Mouse (Mus musculus) adrenal gland, adult 18-20 months (tissue): ENCODE results near the gene Fam160a1. TPM values are rescaled to one million over a fixed set of nuclear protein-coding genes. Genes with fewer than 3 reads are reported as not detected.

Source experiments
- DNase-seq, 2 experiments: peaks; one replicate each; pipeline ENCODE4 v3.0.0; 2021 to 2022; ENCODE audit warnings: low spot score in 2 of 2
- total RNA-seq, 2 experiments: library from RNA; stranded (reverse); gene quantifications; 1 replicate in 1 of 2; 2 replicates in 1 of 2; pipeline ENCODE4 v1.2.3; 2021

The Fam160a1 gene
- total RNA-seq, 2 experiments from 2014 or later: 6.8 to 7.2 TPM

DNA sequence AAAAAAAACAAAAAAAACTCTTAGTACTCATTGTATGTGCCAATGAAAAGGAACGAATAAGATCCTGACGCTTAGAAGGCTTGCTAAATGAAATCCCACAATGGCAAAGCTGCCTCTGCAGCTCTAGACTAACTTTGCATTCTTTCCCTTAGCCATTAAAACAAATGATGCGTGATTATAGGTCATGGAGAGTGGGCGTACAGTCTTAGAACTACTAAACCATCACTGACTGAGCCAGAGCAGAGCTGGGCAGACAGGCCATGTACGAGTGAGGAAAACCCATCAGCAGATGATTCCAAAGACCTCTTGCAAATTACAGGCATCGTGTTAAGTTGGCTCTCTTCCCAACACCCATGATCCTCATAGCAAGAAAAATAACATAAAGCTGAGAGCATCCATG, 10.7 kb upstream of the Fam160a1 start:
- no peak for DNase-seq

DNA sequence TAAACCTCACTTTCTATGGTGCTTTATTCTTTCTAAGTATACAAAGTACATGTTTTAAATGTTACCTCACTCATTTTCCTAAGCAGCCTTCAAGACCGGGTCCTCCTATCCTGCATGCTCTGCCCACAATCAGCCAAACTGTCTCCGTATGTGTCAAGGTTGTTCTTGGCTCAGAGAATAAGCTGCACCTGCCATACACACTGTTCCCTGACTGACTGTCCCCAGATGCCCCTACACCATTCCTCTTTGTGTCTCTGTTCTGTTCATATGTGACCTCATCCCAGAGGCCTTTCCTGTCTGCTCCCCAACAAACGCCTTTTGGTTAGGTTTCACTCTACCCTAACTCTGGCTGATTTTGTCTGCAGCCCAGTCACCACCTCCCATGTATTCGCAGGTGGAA, 10.2 kb upstream of the Fam160a1 start:
- no peak for DNase-seq

GRCm38 (mm10) chr3:85820839-85821548, 3.9 kb upstream of the Fam160a1 start:
- DNase-seq: no peak

DNA sequence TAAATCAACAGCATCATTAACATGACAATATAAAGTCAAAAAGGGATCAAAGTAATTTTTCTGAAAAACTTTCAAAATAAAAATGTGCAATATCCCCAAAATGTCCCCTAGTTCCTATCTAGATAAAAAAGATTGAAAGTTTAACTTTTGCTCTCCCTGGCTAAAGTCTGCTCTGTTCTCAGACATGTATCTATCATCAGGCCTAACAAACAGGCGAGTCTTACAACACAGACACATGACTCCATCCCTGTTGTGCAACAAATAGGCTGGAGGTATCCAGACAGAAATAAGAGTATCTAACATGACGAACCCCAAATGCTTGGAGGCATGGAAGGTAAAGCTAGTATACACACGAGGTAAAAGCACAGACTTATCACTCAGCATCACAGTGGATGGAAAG, 2.2 kb upstream of the Fam160a1 start:
- DNase-seq: no peak

GRCm38 (mm10) chr3:85814241-85814640, 2.9 kb downstream of the Fam160a1 start:
- DNase-seq: peak; percentile 37 to 46

DNA sequence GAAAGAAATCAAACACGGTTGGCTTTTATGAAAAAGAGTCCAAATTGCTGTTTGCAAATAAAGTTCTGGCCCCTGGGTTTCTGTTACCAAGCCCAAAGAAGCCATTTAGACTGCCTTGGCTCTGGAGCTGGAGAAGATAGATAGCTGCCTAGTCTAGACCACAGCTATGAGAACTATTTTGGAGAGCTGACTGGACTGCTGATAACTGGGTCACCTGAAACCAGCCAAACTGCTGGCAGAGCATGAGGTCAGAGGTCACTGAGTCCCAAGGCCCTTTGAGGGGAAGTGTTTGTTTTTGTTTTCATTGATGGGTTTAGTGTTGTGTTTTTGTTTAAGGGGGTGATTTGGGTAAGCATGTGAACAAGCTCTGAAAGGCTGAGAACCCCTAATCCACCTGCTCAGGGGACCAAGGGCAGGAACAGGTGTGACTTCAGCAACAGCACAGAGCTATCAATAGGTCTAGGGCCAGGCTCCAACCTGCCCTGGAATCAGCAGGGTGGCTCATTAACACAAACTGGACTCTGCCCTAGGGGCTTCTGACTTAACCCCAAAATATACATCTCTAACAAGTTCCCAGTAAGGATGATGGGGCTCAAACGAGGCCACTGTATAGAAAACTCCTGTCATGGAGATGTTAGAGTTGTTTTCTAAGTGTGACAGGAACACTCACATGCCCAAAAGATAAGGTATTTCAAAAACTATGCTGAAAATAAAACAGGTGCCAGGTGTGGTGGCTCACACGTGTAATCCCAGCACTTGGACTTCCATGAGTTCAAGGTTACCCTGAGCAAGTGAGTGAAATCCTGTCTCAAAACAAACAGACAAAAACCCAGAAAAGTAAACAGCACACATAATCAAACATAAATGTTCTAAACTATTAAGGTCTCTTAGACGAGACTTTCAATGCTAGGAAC, 3.7 kb downstream of the Fam160a1 start:
- DNase-seq: no peak

GRCm38 (mm10) chr3:85812010-85812409, 5.1 kb downstream of the Fam160a1 start:
- no peak for DNase-seq

DNA sequence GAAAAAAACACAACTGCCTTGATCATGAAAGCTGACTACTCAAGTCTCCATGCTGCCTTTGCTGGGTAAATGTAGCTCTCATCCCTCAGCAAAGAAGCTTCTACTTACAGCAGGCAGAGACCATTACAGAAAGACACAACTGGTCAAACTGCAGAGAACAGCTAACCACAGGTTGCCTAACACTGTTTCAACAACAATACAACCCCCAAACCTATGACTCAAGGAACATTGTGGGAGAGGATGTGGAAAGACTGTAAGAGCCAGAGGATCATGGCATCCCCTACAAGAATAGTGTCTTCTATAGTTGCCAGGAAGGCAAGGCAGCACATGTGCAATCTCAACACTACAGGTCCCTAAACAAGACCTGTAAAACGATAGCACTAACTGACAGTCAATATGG, 23.9 kb downstream of the Fam160a1 start:
- no peak for DNase-seq

GRCm38 (mm10) chr3:85789748-85790147, 27.3 kb downstream of the Fam160a1 start:
- no peak for DNase-seq

DNA sequence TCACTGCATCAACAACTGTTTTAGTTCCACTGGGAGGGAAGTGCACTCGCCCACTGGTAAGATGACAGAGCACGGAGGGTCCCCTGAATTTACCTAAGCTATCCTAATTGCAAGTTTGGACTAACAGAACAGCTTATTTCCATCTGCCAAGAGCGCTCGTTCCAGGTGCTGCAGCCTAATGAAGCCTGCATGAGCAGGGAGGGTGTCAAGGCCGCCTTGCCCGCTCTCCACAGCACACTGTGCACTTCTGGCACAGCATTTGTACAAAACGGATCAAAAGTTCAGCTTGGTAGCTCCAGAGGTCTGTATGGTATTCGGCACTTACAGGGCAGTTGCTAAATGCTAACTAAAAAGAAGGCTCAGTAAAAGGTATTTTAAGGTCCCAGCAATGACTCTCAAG, 30.6 kb downstream of the Fam160a1 start:
- DNase-seq: no peak

DNA sequence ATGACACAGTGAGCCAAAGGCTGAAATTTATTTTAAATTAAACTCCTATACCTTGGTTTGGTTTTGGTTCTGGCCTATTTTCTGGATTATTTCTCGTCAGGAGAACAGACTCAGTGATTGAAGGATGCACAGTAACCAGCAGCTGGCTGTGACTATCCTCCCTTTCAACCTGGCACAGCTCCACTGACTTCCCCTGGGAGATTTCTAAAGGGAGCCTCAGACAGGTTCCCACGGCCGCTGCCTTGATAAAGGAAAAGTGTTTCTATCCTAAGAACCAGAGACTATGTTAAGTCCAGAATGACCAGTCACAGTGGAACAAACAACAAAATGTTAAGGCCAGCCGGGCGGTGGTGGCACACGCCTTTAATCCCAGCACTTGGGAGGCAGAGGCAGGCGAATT, 36.2 kb downstream of the Fam160a1 start:
- DNase-seq: no peak

GRCm38 (mm10) chr3:85780332-85780731, 36.8 kb downstream of the Fam160a1 start:
- no peak for DNase-seq

- no peak for DNase-seq
These were observed 39.2 kb downstream of the Fam160a1 start for GRCm38 (mm10) chr3:85777841-85778240.

DNA sequence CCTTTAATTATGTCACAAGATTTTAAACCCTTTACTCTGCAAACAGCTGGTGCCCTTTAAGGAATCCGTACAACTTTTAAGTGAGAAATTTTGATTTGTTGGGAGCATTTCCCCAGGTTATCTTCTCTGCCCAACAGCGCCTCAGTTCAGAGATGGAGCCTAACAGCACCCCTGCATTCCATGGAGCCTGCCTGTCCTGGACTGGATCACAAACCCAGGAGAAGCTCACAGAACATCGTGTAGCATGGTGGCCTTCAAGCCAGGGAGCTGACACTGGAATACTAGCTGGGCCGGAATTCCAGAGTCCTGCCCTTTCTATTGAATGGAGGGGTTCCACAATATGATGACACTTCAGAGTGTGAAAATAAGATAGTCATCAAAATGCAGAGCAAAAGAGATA, 39.7 kb downstream of the Fam160a1 start:
- no peak for DNase-seq

DNA sequence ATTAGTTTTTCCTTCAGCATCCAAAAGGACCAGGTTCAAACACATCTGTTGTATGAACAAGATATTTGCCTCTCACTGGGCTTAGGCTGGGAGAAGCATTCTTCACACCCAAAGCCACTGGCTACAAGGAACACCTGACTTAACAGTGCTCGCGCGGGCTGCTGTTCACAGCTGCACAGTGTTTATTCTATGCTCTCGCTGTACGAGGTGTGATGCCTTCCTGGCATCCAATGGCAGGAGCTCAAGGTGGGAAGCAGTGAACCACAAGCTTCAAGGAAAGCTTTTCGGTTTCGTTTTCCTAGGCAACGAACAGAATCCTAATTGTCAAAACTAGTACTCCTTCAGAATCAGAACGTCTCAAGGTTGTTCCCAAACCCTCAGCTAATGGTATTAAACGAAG, 40.4 kb downstream of the Fam160a1 start:
- DNase-seq: no peak

DNA sequence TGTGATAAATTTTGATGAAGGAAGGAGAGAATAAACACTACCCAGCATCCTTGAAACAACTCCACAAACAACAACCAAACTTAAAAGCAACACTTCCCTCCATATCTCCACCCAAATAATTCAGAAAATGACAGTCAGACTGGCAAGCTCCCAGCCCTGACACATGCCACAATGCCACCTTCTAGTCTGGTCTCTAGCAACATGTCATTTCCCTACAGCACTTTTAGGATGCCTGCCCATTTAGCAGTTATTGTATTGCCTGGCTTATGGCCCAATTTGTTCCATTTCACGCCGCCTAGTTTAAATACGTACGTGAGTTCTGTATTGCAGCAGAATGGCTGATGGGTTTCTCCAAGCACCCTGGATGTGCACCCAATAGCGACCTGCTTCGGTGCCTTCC, 41.0 kb downstream of the Fam160a1 start:
- DNase-seq: no peak

GRCm38 (mm10) chr3:85773886-85774285, 43.2 kb downstream of the Fam160a1 start:
- DNase-seq: peak in 1 of 2 experiments; percentile 30

- no peak for DNase-seq
These were observed 43.7 kb downstream of the Fam160a1 start for GRCm38 (mm10) chr3:85773425-85773824.

GRCm38 (mm10) chr3:85764937-85765337, 52.2 kb downstream of the Fam160a1 start:
- no peak for DNase-seq

GRCm38 (mm10) chr3:85764008-85764834, 52.9 kb downstream of the Fam160a1 start:
- DNase-seq: no peak

GRCm38 (mm10) chr3:85757944-85758343, 59.1 kb downstream of the Fam160a1 start:
- DNase-seq: no peak
